ENCODE assay signal across 27 mouse cellular contexts in the genomic region with DNA sequence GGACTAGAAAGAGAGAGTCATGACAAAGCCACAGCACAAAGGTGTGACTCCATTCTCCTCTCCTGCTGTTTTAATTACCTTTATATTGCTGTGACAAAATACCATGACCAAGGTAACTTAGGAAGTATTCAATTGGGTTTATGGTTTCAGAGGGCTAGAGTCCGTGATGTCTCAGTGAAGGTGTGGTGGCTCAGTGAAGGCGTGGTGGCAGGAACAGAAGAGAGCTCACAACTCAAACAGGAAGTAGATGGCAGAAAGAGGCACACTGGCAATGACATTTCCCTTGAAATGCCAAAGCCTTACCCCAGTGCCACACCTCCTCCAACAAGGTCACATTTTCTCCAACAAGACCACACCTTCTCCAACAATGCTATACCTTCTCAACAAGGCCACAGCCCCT.
DNase-seq lines count a peak whose midpoint lies in the region; ATAC-seq and TF ChIP-seq lines count a peak whose summit lies in the region.
"Had no signal": no experiment of that assay in that cellular context is flagged by ENCODE, and none has a peak within 500 bp of the region (broad histone marks: within the 10 kb centered on the region; RNA-seq: fewer than 3 reads in every experiment).

No protein-coding gene starts in this region.

- TF ChIP-seq POLR2A in small intestine, adult 2 months (IDR thresholded peaks at IDR 0.05; ENCODE audit: low read depth, low read length), result no peak

- no peaks in the 10 kb centered on the region for H3K36me3 ChIP-seq in intestine, embryonic 16.5 days (ENCODE audit: control insufficient read depth, insufficient read depth, low read length)
- no peaks in the 10 kb centered on the region for H3K36me3 ChIP-seq in intestine, embryonic 15.5 days
- no peaks in the 10 kb centered on the region for H3K36me3 ChIP-seq in small intestine, adult 2 months (ENCODE audit: control insufficient read depth, insufficient read depth, low read length)
- H3K36me3 ChIP-seq in heart, embryonic 10.5 days, result no peaks in the 10 kb centered on the region
- H3K36me3 ChIP-seq in hindbrain, postnatal 0 days (ENCODE audit: insufficient read depth, low read length), result no peaks in the 10 kb centered on the region
- H3K36me3 ChIP-seq: embryonic facial prominence, embryonic 13.5 days; embryonic facial prominence, embryonic 15.5 days; forebrain, embryonic 10.5 days; forebrain, embryonic 12.5 days had no signal

- H3K27ac ChIP-seq in intestine, embryonic 16.5 days (ENCODE audit: low read length), result no peak overlapping the region
- no peak overlapping the region for H3K27ac ChIP-seq in intestine, embryonic 15.5 days
- peak overlapping the region; percentile 30; the same call in 1 of the 2 replicates for H3K27ac ChIP-seq in small intestine, adult 2 months (ENCODE audit: insufficient read depth, low read depth, low read length)
- H3K27ac ChIP-seq in heart, embryonic 10.5 days, result no peak overlapping the region
- no peak overlapping the region for H3K27ac ChIP-seq in hindbrain, postnatal 0 days
- H3K27ac ChIP-seq: embryonic facial prominence, embryonic 13.5 days; embryonic facial prominence, embryonic 15.5 days; forebrain, embryonic 10.5 days; forebrain, embryonic 12.5 days had no signal

- 82% methylated on average over 2 of the region's 2 CpGs for WGBS in intestine, embryonic 16.5 days
- WGBS in intestine, embryonic 15.5 days, result 84% methylated on average over 2 of the region's 2 CpGs
- WGBS in large intestine, adult 2 months, result 44% methylated on average over 2 of the region's 2 CpGs
- WGBS in small intestine, adult 2 months, result 60% methylated on average over 2 of the region's 2 CpGs
- 89% methylated on average over 2 of the region's 2 CpGs for WGBS in heart, embryonic 10.5 days
- WGBS in hindbrain, postnatal 0 days, result 93% methylated on average over 2 of the region's 2 CpGs

- no peak overlapping the region for H3K4me2 ChIP-seq in intestine, embryonic 16.5 days (ENCODE audit: low read depth, low read length)
- H3K4me2 ChIP-seq in intestine, embryonic 15.5 days (replicated peaks), result no peak overlapping the region
- H3K4me2 ChIP-seq in hindbrain, postnatal 0 days (ENCODE audit: low read depth, low read length), result no peak overlapping the region
- H3K4me2 ChIP-seq: embryonic facial prominence, embryonic 13.5 days; embryonic facial prominence, embryonic 15.5 days; forebrain, embryonic 12.5 days had no signal

- no peaks in the 10 kb centered on the region for H3K4me1 ChIP-seq in intestine, embryonic 16.5 days (ENCODE audit: control insufficient read depth, insufficient read depth, low read length)
- peaks cover 3% of the 10 kb centered on the region; the same call in 1 of the 2 replicates for H3K4me1 ChIP-seq in intestine, embryonic 15.5 days (replicated peaks)
- no peaks in the 10 kb centered on the region for H3K4me1 ChIP-seq in small intestine, adult 2 months (ENCODE audit: control insufficient read depth, insufficient read depth, insufficient read length, low read length)
- H3K4me1 ChIP-seq in heart, embryonic 10.5 days, result 0 out of 2 replicates have a peak, but pooled peaks cover 9% of the 10 kb centered on the region
- H3K4me1 ChIP-seq in hindbrain, postnatal 0 days (ENCODE audit: insufficient read depth, low read length), result no peaks in the 10 kb centered on the region
- H3K4me1 ChIP-seq: forebrain, embryonic 12.5 days had no signal

- H3K27me3 ChIP-seq in intestine, embryonic 16.5 days (replicated peaks; ENCODE audit: control insufficient read depth, insufficient read depth, low read length), result no peaks in the 10 kb centered on the region
- H3K27me3 ChIP-seq in intestine, embryonic 15.5 days (replicated peaks), result no peaks in the 10 kb centered on the region
- no peaks in the 10 kb centered on the region for H3K27me3 ChIP-seq in small intestine, adult 2 months (ENCODE audit: control insufficient read depth, insufficient read depth, low read length)
- H3K27me3 ChIP-seq in heart, embryonic 10.5 days (ENCODE audit: insufficient read depth, poor library complexity, severe bottlenecking), result 0 out of 2 replicates have a peak, but pooled peaks cover 4% of the 10 kb centered on the region
- H3K27me3 ChIP-seq in hindbrain, postnatal 0 days (ENCODE audit: insufficient read depth, low read length), result no peaks in the 10 kb centered on the region
- H3K27me3 ChIP-seq: CH12.LX; embryonic facial prominence, embryonic 13.5 days; embryonic facial prominence, embryonic 15.5 days; forebrain, embryonic 12.5 days had no signal

- H3K4me3 ChIP-seq in intestine, embryonic 16.5 days (ENCODE audit: low read length), result no peak overlapping the region
- H3K4me3 ChIP-seq in intestine, embryonic 15.5 days (replicated peaks), result no peak overlapping the region
- no peak overlapping the region for H3K4me3 ChIP-seq in small intestine, adult 2 months (ENCODE audit: low read depth, low read length)
- no peak overlapping the region for H3K4me3 ChIP-seq in heart, embryonic 10.5 days
- H3K4me3 ChIP-seq in hindbrain, postnatal 0 days (ENCODE audit: low read length), result no peak overlapping the region
- H3K4me3 ChIP-seq: embryonic facial prominence, embryonic 13.5 days; embryonic facial prominence, embryonic 15.5 days; erythroblast, embryonic 14.5 days; forebrain, embryonic 10.5 days; forebrain, embryonic 12.5 days had no signal

- ATAC-seq in intestine, embryonic 16.5 days, result peak; percentile 33; the same call in 1 of the 2 replicates
- no peak for ATAC-seq in intestine, embryonic 15.5 days
- ATAC-seq in hindbrain, postnatal 0 days, result no peak
- ATAC-seq: CD4-positive, CD25-positive, alpha-beta regulatory T cell, adult 4 months; forebrain, embryonic 14.5 days; forebrain, embryonic 16.5 days had no signal

- no peak overlapping the region for H3K9ac ChIP-seq in intestine, embryonic 16.5 days (ENCODE audit: low read depth, low read length)
- H3K9ac ChIP-seq in intestine, embryonic 15.5 days, result no peak overlapping the region
- H3K9ac ChIP-seq in hindbrain, postnatal 0 days (replicated peaks; ENCODE audit: low read length), result no peak overlapping the region
- H3K9ac ChIP-seq: embryonic facial prominence, embryonic 13.5 days; embryonic facial prominence, embryonic 15.5 days; forebrain, embryonic 12.5 days had no signal

- H3K9me3 ChIP-seq in intestine, embryonic 16.5 days (ENCODE audit: control insufficient read depth, low read length), result no peaks in the 10 kb centered on the region
- no peaks in the 10 kb centered on the region for H3K9me3 ChIP-seq in intestine, embryonic 15.5 days
- no peaks in the 10 kb centered on the region for H3K9me3 ChIP-seq in heart, embryonic 10.5 days
- H3K9me3 ChIP-seq in hindbrain, postnatal 0 days (ENCODE audit: low read length), result no peaks in the 10 kb centered on the region
- H3K9me3 ChIP-seq: embryonic facial prominence, embryonic 13.5 days; embryonic facial prominence, embryonic 15.5 days; forebrain, embryonic 10.5 days; forebrain, embryonic 12.5 days had no signal

- intact Hi-C loops in left cerebral cortex, postnatal 4 days (cut with DNase I), result no loop called here

- TF ChIP-seq CTCF in small intestine, adult 2 months (IDR thresholded peaks at IDR 0.05; ENCODE audit: extremely low read depth, insufficient read length, insufficient replicate concordance, low read depth, low read length), result no peak
- no peak for TF ChIP-seq CTCF in hindbrain, postnatal 0 days (IDR thresholded peaks at IDR 0.05; ENCODE audit: low read depth)

- peak; percentile 42 for DNase-seq in ZHBTc4 (ENCODE audit: low read depth, low spot score)
- DNase-seq in large intestine, adult 2 months (ENCODE audit: low read depth, low spot score), result peak; percentile 57
- no peak for DNase-seq in heart, embryonic 10.5 days (ENCODE audit: low spot score)
- DNase-seq in hindbrain, postnatal 0 days (ENCODE audit: low spot score), result no peak
- DNase-seq in left cerebral cortex, postnatal 4 days, result no peak
- DNase-seq: adrenal gland, adult 8-10 months; adrenal gland, postnatal 14 days; adrenal gland, postnatal 36 days; B cell, adult 2 months; cerebellum, adult 11-12 months; cerebellum, adult 2 months; cerebellum, adult 9-11 months; cerebellum, postnatal 14 days; cerebellum, postnatal 36 days; embryo, embryonic 11 days had no signal

Comparison
In these comparisons a context has a peak if more than half of its experiments do, and no peak if none do; other contexts are left out.
1. DNase-seq: peak in ZHBTc4 (single experiment) and large intestine, adult 2 months (single experiment); none in heart, embryonic 10.5 days (single experiment), hindbrain, postnatal 0 days (single experiment) and left cerebral cortex, postnatal 4 days (single experiment).